Mouse (Mus musculus) brain, embryonic 14.5 days (tissue): ENCODE results near the gene Rbfox3.

Experiments used
- CTCF ChIP-seq: fragments of 200-500 bp; IDR thresholded peaks from 2 replicates; pipeline ENCODE4 v1.5.1; 2012; ENCODE audit warnings: inconsistent platforms, mild to moderate bottlenecking, moderate library complexity, borderline replicate concordance; ENCODE audit not compliant: insufficient read depth, insufficient read length; ENCODE audit errors: extremely low read depth
- POLR2A ChIP-seq: fragments of 200-500 bp; IDR thresholded peaks from 2 replicates; pipeline ENCODE4 v1.6.1; 2012; ENCODE audit warnings: mild to moderate bottlenecking, inconsistent platforms, borderline replicate concordance; ENCODE audit not compliant: poor library complexity, insufficient read depth, insufficient read length, severe bottlenecking; ENCODE audit errors: extremely low read depth

DNA sequence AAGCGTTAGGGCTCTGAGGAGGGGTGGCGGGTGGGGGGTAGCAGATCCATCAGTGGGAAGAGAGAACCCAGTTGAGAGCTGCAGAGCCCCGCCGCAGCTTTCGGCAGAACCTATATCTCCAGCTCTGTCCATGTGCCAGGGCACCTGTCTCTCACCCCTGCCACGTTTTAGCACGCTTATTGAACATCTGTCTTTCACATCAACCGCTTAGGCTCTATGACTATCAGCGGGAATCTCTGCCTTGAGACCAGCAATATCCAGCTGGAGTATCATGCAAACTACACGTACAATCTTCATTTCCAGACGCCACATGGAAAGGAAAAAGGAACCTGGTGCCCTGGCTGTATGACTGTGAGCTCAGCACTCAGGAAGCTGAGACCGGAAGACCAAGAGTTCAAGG lies 182.6 kb downstream of the Rbfox3 start:
- TF ChIP-seq POLR2A (no peak), CTCF (no peak)
